Mouse (Mus musculus): ENCODE results near the gene Mmp28. TPM values are rescaled to one million over a fixed set of nuclear protein-coding genes. Genes with fewer than 3 reads are reported as not detected.

Mmp28 gene
- polyA plus RNA-seq, 1 experiment from 2014 or later = 3.2 TPM

GRCm38 (mm10) chr11:83393062-83393461 is 69.8 kb downstream of the Mmp28 start:
- H3K27ac ChIP-seq = no peak overlapping the region
- H3K9me3 ChIP-seq (replicated peaks) = no peaks in the 10 kb centered on the region
- H3K27me3 ChIP-seq = no peaks in the 10 kb centered on the region
- H3K4me2 ChIP-seq (replicated peaks) = no peak overlapping the region
- H3K9ac ChIP-seq = no peak overlapping the region
- H3K36me3 ChIP-seq = peaks cover 48% of the 10 kb centered on the region
- H3K4me3 ChIP-seq = no peak overlapping the region
- WGBS = 93% methylated on average over 4 of the region's 4 CpGs
- peaks cover 10% of the 10 kb centered on the region for H3K4me1 ChIP-seq
- no peak for ATAC-seq (ENCODE audit: low FRiP score)

Other genes with a start within 250 kb of the Mmp28 start
- 0.87 and 1.1 TPM in 2 replicates for gene Slfn14, start 176.3 kb downstream of the Mmp28 start, polyA plus RNA-seq (2016; fragmentation: Nextera tagmentation; extraction: Ambion mirVana)
- gene Ap2b1, start 164.0 kb downstream of the Mmp28 start, polyA plus RNA-seq (2016; fragmentation: Nextera tagmentation; extraction: Ambion mirVana) = 113 and 128 TPM in 2 replicates
- gene Pex12, start 160.5 kb downstream of the Mmp28 start, polyA plus RNA-seq (2016; fragmentation: Nextera tagmentation; extraction: Ambion mirVana) = 16.4 and 19.8 TPM in 2 replicates
- gene Rasl10b, start 53.9 kb downstream of the Mmp28 start, polyA plus RNA-seq (2016; fragmentation: Nextera tagmentation; extraction: Ambion mirVana) = 16.8 and 17.7 TPM in 2 replicates
- 0.59 and 0.76 TPM in 2 replicates for gene Gas2l2, start 33.6 kb downstream of the Mmp28 start, polyA plus RNA-seq (2016; fragmentation: Nextera tagmentation; extraction: Ambion mirVana)
- 0.30 and 0.45 TPM in 2 replicates for gene 1700020L24Rik, start 25.4 kb downstream of the Mmp28 start, polyA plus RNA-seq (2016; fragmentation: Nextera tagmentation; extraction: Ambion mirVana)
- 13.9 and 14.9 TPM in 2 replicates for gene Taf15, start 10.0 kb upstream of the Mmp28 start, polyA plus RNA-seq (2016; fragmentation: Nextera tagmentation; extraction: Ambion mirVana)
- gene Heatr9, start 59.1 kb upstream of the Mmp28 start, polyA plus RNA-seq (2016; fragmentation: Nextera tagmentation; extraction: Ambion mirVana) = not detected in 2 replicates
- not detected in 2 replicates for gene Ccl5, start 67.4 kb upstream of the Mmp28 start, polyA plus RNA-seq (2016; fragmentation: Nextera tagmentation; extraction: Ambion mirVana)
- gene Ccl9, start 115.6 kb upstream of the Mmp28 start, polyA plus RNA-seq (2016; fragmentation: Nextera tagmentation; extraction: Ambion mirVana) = 1.3 and 1.7 TPM in 2 replicates
- 0.81 and 1.8 TPM in 2 replicates for gene Ccl6, start 130.0 kb upstream of the Mmp28 start, polyA plus RNA-seq (2016; fragmentation: Nextera tagmentation; extraction: Ambion mirVana)
- not detected in 2 replicates for gene Rpl9-ps1, start 182.6 kb upstream of the Mmp28 start, polyA plus RNA-seq (2016; fragmentation: Nextera tagmentation; extraction: Ambion mirVana)
- gene Ccl3, start 186.3 kb upstream of the Mmp28 start, polyA plus RNA-seq (2016; fragmentation: Nextera tagmentation; extraction: Ambion mirVana) = 1.2 and 1.3 TPM in 2 replicates
- 0.46 TPM in 1 of 2 replicates, not detected in the other for gene Ccl4, start 199.5 kb upstream of the Mmp28 start, polyA plus RNA-seq (2016; fragmentation: Nextera tagmentation; extraction: Ambion mirVana)
- 0.59 and 0.65 TPM in 2 replicates for gene Wfdc17, start 240.9 kb upstream of the Mmp28 start, polyA plus RNA-seq (2016; fragmentation: Nextera tagmentation; extraction: Ambion mirVana)
- gene Wfdc18, start 245.9 kb upstream of the Mmp28 start, polyA plus RNA-seq (2016; fragmentation: Nextera tagmentation; extraction: Ambion mirVana) = not detected in 2 replicates

Data from hindbrain, embryonic 12.5 days (tissue).